Mouse (Mus musculus) cerebellum, adult 2 months (tissue): ENCODE measurements around the gene Gng3.
"Not testable (repeated sequence)": the region's sequence is repeated elsewhere in the genome, so short reads cannot be mapped to it uniquely, and the experiment has no call there.

ENCODE experiments used
- CTCF ChIP-seq: fragments of 200-500 bp; IDR thresholded peaks from 2 replicates; pipeline ENCODE4 v1.5.1; 2011; ENCODE audit warnings: low read depth, mild to moderate bottlenecking, control low read depth, low read length, moderate library complexity, borderline replicate concordance; ENCODE audit not compliant: insufficient read depth
- POLR2A ChIP-seq: fragments of 200-500 bp; IDR thresholded peaks from 2 replicates; pipeline ENCODE4 v1.6.1; 2011; ENCODE audit warnings: low read length, control low read depth, borderline replicate concordance; ENCODE audit not compliant: insufficient read depth

- TF ChIP-seq CTCF, POLR2A: not testable (repeated sequence)
These were observed 2.7 kb downstream of the Gng3 start for GRCm38 (mm10) chr19:8836327-8836726.
